Mouse (Mus musculus): ENCODE results near the gene Slc12a7. TPM values are rescaled to one million over a fixed set of nuclear protein-coding genes. Genes with fewer than 3 reads are reported as not detected.
A peak's percentile ranks its signal among the peaks of the same experiment; 100 is the strongest.

Slc12a7 gene
- total RNA-seq, 2 experiments from 2014 or later: 11.8 to 13.3 TPM

GRCm38 (mm10) chr13:73757362-73757761 lies 24.5 kb downstream of the Slc12a7 start:
- no peak for DNase-seq (ENCODE audit: low spot score in 2 of 2)

GRCm38 (mm10) chr13:73759596-73759995 lies 26.7 kb downstream of the Slc12a7 start:
- no peak for DNase-seq (ENCODE audit: low spot score in 2 of 2)

GRCm38 (mm10) chr13:73760126-73760525 lies 27.2 kb downstream of the Slc12a7 start:
- no peak for DNase-seq (ENCODE audit: low spot score in 2 of 2)

DNA sequence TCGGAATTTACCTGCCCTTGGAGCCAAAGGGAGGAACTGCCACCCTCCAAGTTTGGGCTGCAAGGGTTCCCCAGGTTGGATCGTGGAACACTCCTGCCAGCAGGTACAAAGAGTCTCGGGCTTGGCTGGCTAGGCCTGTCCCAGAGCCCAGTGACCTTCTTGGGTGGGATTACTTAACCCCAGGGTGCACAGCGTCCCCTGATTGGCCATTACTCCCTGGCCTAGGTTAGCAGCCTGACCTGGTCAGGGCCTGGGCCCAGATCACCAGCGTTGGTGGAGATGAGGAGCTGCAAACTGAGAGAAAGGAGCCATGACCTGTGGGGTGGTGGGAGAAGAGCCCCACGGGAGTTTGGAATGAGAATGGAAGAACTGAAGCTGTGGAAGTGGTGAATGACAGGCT lies 30.0 kb downstream of the Slc12a7 start:
- no peak for DNase-seq (ENCODE audit: low spot score in 2 of 2)

DNA sequence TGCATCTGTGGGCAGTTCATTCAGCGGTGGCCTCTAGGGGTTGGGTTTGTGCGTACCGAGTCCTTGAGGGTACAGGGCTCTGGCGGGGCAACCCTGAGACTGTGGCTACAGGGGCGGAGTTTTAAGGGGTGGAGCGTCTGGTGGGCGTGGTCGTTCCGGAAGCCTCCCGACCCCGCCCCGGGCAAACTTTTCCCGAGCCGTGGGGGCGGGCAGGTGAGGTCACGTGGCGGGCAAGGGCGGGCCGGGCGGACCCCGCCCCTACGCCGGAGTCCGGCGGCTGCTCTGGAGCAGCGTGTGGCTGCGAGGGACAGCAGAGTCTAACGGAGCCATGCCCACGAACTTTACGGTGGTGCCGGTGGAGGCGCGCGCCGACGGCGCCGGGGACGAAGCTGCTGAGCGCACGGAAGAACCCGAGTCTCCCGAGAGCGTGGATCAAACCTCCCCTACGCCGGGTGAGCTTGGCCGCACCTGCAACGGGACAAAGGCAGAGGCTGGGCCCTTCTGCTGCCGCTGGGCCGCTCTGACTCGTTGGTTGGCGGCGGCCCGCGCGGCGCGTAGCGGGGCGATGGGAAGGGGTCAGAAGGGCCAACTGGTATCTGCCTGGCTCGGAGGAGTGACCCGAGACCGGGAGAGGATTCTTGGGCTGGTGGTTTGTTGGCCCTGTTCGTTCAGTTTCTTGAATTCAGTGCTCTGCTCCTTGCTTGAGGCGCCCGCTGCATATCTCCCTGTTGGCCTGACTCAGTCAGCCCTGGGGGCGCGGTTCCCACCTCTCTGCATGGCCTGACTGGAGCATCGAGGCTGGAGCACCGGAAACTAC lies 30.8 kb downstream of the Slc12a7 start:
- peak; percentile 47 to 83 for DNase-seq (ENCODE audit: low spot score in 2 of 2)

GRCm38 (mm10) chr13:73764256-73764775 lies 31.4 kb downstream of the Slc12a7 start:
- no peak for DNase-seq (ENCODE audit: low spot score in 2 of 2)

GRCm38 (mm10) chr13:73765393-73765792 lies 32.5 kb downstream of the Slc12a7 start:
- DNase-seq (ENCODE audit: low spot score in 2 of 2): no peak

GRCm38 (mm10) chr13:73767224-73767623 lies 34.3 kb downstream of the Slc12a7 start:
- no peak for DNase-seq (ENCODE audit: low spot score in 2 of 2)

- no peak for DNase-seq (ENCODE audit: low spot score in 2 of 2)
Measured at GRCm38 (mm10) chr13:73767754-73768153, 34.9 kb downstream of the Slc12a7 start.

GRCm38 (mm10) chr13:73768311-73768710 lies 35.4 kb downstream of the Slc12a7 start:
- DNase-seq (ENCODE audit: low spot score in 2 of 2): no peak

GRCm38 (mm10) chr13:73769916-73770682 lies 37.2 kb downstream of the Slc12a7 start:
- DNase-seq (ENCODE audit: low spot score in 2 of 2): no peak

GRCm38 (mm10) chr13:73771131-73771530 lies 38.2 kb downstream of the Slc12a7 start:
- DNase-seq (ENCODE audit: low spot score in 2 of 2): no peak

DNA sequence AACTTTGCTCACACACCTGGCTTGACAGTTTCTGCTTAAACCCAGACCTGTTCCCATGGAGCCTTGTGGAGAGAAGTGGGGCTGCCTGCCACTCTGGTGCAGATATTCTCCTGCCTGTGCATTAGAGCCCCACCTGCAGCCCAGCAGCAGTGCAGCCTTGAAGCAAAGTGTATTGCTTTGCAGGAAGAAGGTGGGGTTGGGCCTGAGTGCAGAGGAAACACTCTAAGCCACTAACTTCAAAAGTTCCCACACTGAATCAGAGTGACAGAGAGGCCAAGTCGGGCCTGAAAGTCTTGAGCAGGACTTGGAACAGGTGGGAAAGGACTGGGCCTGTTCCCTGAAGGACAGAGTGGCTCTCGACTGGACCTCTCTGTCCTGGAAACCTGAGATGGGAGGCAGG lies 39.8 kb downstream of the Slc12a7 start:
- no peak for DNase-seq (ENCODE audit: low spot score in 2 of 2)

DNA sequence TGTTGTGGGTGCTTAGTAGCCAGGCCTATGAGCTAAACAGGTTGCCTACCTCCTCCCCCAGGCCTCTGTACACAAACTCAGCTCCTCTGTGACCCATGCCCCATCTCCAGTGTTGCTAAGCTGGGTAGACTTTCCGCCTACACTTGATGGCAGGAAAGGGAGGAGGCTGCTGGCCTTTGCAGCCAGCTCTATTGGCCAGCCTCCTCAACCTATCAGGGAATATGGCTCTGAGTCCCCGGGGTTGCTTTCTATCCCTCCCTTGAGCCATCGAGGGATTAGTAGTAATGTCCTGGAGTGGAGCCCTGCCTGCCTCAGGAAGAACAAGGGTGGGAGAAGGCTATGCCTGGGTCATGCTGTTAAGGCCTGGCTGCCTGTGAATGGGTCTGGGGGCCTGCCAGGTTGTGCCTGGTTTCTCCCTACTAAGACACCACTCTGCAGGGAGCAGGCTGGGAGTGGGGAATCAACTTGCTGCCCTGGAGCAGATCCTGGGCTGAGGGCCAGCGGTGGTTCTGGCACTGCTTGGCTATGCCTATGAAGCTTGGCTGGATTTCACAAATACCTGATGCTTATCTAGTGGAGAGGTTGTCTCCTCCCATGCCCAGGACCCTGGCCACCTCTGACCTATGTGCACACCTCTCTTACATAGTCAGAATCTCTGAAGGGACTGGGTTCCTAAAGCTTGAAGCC lies 40.8 kb downstream of the Slc12a7 start:
- peak in 1 of 2 experiments; percentile 22 for DNase-seq (ENCODE audit: low spot score in 2 of 2)

DNA sequence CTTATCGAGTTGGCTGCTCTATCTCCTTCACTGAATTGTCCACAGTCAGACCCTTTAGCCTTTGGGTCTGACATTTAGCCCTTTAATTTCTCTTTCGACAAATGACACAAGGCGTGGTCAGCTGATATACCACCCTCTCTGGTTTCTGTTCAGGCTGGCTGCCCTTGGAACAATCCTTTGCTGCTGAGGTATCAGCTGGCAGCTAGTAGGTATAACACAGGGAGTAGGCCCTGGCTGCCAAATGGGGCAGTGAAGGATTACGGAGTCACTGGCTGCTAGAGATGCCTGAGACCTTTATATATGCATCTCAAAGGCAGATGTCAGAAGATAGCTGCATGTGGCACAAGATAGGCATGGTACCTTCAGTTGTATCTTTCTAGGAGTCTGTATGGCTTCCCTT lies 42.9 kb downstream of the Slc12a7 start:
- no peak for DNase-seq (ENCODE audit: low spot score in 2 of 2)

DNA sequence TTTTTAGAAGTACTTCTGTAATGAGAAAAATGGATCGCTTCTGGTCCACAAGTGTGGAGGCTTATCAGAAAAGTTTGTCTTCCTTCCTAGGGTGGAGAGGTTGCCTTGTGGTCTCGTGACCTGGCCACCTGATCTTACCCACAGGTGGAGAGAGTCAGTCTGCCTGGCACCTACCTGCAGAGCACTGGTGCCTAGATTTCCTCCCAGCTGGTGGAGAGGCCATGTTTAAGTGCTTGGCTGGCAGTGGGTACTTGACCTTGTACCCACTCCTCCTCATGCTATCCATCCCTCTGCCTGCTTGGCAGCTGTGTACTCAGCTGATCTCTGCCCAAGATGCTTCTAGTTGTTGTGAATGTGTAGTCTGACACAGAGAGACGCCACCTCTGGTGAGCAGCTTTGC lies 44.7 kb downstream of the Slc12a7 start:
- no peak for DNase-seq (ENCODE audit: low spot score in 2 of 2)

GRCm38 (mm10) chr13:73782486-73782885 lies 49.6 kb downstream of the Slc12a7 start:
- DNase-seq (ENCODE audit: low spot score in 2 of 2): no peak

DNA sequence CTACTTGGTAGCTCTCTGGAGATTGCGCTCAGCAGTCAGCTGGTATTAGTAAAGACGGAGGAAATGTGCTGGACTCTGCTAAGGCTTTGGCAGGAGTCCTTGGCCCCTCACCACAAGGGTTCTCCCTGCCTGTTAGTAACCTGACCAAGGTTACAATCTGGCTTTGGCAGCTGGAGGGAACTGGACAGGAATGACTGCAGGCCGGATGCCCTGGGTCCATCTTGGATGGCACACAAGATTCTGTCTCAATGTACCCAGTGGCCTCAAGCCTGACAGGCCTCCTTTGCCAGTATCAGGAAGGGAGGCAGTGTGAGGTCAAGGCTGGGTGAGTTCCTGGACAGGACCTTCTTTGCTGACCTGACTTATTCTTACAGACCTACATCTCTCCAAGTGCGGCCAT lies 59.3 kb downstream of the Slc12a7 start:
- no peak for DNase-seq (ENCODE audit: low spot score in 2 of 2)

GRCm38 (mm10) chr13:73793171-73793570 lies 60.3 kb downstream of the Slc12a7 start:
- DNase-seq (ENCODE audit: low spot score in 2 of 2): no peak

DNA sequence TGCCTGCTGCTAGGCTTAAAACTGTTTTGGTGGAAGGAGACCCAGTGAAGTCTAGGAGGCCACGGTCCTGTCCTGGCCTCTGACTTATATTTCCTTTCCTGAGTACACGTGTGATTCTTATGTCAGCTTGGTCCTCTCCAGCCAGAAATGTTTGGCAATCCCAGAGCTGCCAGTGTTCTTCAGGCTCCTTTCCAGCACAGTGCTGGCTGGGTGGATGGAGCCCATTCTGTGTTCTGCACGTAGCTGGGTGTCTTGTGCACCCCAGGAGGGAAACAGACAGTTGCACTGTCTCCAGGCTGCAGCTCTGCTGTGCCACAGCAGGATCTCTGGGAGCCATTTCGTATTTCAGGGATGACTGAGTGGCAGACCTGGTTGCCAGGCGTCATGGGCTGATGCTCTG lies 66.2 kb downstream of the Slc12a7 start:
- no peak for DNase-seq (ENCODE audit: low spot score in 2 of 2)

GRCm38 (mm10) chr13:73803450-73804178 lies 70.7 kb downstream of the Slc12a7 start:
- peak; percentile 28 to 47 for DNase-seq (ENCODE audit: low spot score in 2 of 2)
